Mouse (Mus musculus): ENCODE data around the gene F2rl1.
A peak's percentile ranks its signal among the peaks of the same experiment; 100 is the strongest.
"Not testable (repeated sequence)": the region's sequence is repeated elsewhere in the genome, so short reads cannot be mapped to it uniquely, and the experiment has no call there.

The F2rl1 gene

GRCm38 (mm10) chr13:95533121-95533520, 8.1 kb upstream of the F2rl1 start:
- DNase-seq: not testable (repeated sequence)

DNA sequence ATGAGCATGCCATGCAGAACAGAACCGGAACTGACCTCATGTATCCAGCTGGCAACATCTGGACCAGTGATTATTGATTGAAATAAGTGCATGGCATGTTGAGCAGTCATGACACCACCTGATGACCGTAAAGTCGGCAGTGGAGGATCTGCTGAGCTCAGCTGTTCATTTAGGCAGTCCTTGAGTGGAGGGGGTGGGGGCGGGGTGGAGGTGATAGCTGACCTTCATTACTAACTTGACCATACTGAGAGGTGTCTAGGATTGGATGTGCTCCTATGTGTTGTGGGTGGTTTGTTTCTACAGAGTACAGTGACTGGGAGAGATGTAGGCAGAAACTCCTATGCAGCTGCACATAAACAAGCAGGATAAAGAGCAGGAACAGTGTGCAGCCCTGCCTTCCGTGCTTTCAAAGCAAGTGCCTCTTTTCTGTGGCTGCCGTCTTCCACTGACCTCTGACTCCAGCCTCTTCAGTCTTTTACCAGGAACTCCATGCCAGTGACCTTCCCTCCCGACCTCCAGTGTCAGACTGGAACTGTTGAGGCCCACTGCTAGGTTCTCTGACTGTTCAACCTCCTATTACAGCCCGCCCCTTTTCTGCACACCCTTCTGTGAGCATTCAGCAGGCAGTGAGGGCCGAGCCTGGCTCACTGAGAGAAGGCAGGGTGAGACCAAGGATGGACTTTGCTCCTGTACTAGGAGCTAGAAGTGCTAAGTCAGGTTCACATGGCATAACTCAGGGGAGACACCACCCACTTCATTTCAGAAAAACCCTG, 6.4 kb upstream of the F2rl1 start:
- DNase-seq: no peak

- DNase-seq: no peak
These were observed 4.2 kb upstream of the F2rl1 start for GRCm38 (mm10) chr13:95529246-95529645.

GRCm38 (mm10) chr13:95524424-95524673, 678 bp downstream of the F2rl1 start:
- no peak for DNase-seq

- DNase-seq: peak; percentile 57 to 63
These were observed 1.2 kb downstream of the F2rl1 start for GRCm38 (mm10) chr13:95523659-95524423.

DNA sequence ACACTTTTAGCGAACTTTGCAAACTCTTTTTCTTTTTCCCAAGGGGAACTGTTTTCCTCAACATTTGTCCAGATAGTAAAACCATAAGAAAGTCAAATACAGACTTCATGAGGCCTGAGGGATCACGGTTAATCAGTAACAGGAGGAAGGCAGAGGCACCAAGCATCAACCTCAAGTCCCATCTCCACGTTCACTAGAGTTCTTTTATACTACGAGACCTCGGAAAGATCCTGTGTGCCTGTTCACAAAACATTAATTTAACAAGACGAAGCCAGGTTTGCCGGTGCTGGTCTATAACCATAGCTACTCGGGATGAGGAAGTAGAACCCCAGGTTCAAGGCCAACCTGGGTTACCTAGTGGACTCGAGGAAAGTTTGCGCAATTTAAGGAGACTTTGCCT, 2.9 kb downstream of the F2rl1 start:
- no peak for DNase-seq

DNA sequence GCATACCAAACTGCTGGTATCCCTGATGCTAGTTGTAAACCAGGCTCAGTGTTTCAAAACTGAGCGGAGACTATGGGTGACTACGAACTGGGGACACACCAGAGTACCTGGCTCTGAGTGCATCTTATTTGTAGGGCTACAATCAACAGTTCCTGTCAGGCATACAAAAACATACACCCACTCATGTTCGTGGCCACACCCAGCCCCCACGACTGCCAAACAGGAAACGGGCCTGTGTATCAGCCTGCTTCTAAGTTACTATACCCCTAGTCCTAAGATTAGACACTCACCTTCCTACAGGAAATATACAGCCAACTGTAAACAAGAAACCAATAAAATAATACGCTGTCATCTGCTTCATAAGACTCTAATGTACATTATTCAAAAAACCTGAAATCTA, 4.0 kb downstream of the F2rl1 start:
- no peak for DNase-seq

DNA sequence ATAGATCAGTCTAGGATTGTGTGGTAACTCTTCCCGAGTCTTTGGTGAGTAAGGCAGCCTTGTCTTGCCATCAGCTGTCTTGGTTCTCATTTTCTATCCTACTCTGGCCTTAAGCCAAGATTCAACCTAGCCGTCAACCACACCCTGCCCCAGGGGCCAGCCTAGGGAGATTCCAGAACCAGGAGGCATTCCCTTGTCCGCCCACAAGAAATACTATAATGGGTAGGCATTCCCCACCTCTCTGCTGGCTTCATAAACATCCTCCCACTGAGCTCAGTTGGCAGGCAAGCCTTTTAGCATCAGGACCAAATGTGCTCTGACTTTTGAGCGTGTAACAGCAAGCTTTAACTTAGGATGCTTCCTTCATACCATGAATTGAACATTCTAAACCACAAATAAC, 10.3 kb downstream of the F2rl1 start:
- no peak for DNase-seq

DNA sequence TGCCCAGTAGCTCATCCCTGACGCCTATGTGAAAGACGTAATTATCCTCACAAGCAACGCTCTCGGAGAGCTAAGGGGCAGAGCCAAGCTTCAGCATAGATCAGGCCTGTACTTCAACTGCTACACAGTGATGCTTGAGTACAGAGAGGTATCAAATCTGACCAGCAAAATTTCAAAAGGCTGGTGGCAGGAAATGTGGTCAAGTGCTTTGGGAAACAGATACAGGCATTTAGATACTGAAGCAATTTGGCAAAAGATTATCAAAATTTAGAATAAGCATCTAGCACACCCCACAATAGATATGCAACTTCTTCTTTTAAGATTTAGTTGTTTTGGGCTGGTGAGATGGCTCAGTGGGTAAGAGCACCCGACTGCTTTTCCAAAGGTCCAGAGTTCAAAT, 15.0 kb downstream of the F2rl1 start:
- DNase-seq: no peak

- no peak for DNase-seq
These were observed 21.6 kb downstream of the F2rl1 start for GRCm38 (mm10) chr13:95503279-95503917.

DNA sequence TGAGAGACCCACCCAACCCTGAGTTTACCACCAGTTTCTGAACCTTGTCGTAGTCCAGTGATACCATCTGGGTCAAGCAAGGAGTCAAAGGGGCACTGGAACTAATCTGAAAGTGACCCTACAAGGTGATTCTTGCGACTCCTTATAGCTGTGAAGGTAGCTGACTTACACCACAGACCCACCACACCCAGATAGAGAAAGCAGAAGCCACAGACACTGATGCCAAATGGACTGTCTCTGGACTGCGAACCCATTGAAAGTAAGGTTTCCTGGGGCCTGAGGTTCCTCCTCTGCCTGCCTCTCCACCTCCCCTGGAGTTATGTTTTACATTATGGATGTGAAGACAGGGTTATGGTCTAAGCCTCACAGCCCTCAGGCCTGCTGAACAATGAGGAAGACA, 28.4 kb downstream of the F2rl1 start:
- DNase-seq: no peak

GRCm38 (mm10) chr13:95494812-95495211, 30.2 kb downstream of the F2rl1 start:
- no peak for DNase-seq

- DNase-seq: no peak
These were observed 31.7 kb downstream of the F2rl1 start for GRCm38 (mm10) chr13:95493296-95493695.

- no peak for DNase-seq
These were observed 33.7 kb downstream of the F2rl1 start for GRCm38 (mm10) chr13:95491327-95491726.

- no peak for DNase-seq
These were observed 40.4 kb downstream of the F2rl1 start for GRCm38 (mm10) chr13:95484664-95485063.

GRCm38 (mm10) chr13:95481428-95481827, 43.6 kb downstream of the F2rl1 start:
- peak; percentile 89 to 95 for DNase-seq

- no peak for DNase-seq
These were observed 46.2 kb downstream of the F2rl1 start, which contains the start of gene S100z for GRCm38 (mm10) chr13:95478671-95479413. S100z (minus strand) TSS chr13:95478721.

DNA sequence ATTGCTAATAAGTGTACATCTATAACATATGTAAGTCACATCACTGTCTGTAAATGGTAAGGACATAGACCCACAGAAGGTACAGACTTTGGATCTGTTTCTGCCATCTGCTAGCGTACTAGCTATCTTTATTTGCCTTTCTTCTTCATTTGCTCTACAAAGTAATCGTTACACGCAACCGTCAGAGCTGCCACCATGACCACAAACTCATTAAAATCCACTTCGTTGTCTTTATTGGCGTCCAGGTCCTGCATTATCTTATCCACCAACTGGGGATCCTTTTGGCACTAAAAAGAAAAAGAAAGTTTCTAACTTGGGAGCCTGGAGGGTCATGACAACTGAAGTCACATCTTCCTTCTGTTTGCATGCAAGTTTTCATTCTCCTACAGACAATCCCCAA, 47.9 kb downstream of the F2rl1 start:
- DNase-seq: no peak

GRCm38 (mm10) chr13:95475124-95475523, 49.9 kb downstream of the F2rl1 start:
- no peak for DNase-seq

DNA sequence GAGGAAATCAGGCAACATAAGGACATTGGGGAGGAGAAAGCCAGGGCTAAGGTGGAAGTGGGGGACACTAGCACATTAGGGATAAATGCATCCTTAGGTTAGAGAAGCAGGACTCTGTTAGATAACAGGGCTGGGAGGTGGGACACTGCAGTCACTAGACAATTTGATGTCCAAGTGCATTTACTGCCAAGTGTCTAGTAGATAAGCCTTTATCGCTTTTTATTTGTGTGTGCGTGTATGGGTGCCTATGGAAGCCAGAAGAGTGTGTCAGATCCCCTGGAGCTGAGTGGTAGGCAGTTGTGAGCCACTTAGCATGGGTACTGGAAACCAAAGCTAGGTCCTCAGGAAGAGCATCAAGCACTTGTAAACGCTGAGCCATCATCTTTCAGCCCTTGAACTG, 50.7 kb downstream of the F2rl1 start:
- no peak for DNase-seq

GRCm38 (mm10) chr13:95470970-95471369, 54.1 kb downstream of the F2rl1 start:
- peak; percentile 51 to 55 for DNase-seq

All from cerebellum, postnatal 10 days (tissue).